Mouse (Mus musculus) embryonic fibroblast, embryonic 13.5 days (primary cell): ENCODE data around the gene Amacr.

ENCODE experiments used
- CTCF ChIP-seq: IDR thresholded peaks from 2 replicates; pipeline ENCODE4 v1.5.1; 2011; ENCODE audit warnings: mild to moderate bottlenecking, control low read depth, low read length, moderate library complexity, borderline replicate concordance; ENCODE audit not compliant: insufficient read depth
- POLR2A ChIP-seq: IDR thresholded peaks from 2 replicates; pipeline ENCODE4 v1.6.1; 2011; ENCODE audit warnings: low read depth, mild to moderate bottlenecking, control low read depth, low read length, moderate library complexity

DNA sequence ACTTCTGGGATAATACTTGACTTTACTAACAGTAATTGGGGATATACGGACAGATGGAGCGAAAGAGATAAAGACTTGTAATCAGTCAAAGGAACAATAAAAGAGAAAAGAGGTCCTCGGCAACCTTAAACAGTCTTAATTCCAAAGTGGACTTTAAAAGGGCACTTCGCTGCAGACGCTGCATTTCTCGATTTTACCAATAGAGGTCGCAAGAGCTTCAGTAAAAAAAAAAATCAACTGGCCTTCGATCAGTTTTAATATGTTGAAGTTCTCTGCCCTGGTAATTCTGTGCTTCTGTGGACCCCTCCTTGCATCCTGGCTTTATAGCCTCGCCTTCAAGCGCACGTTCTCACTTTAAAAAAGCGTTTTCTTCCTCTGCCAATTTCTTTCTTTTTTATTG lies 56.9 kb downstream of the Amacr start:
- TF ChIP-seq CTCF (no peak), POLR2A (no peak)
